Mouse (Mus musculus) CH12.LX (cell line): ENCODE measurements at regions not wholly inside any gene's neighbourhood (a gene's known extent, or its start where the extent isn't known, plus 50 kb on each side); places are given as distances from the start of the nearest gene placed in this dataset.

Experiments used
- DNase-seq: peaks from one replicate; pipeline ENCODE4 v3.0.0-alpha.2; 2013; ENCODE audit errors: extremely low read depth
- H3K27ac ChIP-seq: 2 replicates; pipeline ENCODE4 v1.5.1; 2012; ENCODE audit warnings: low read depth, mild to moderate bottlenecking, control low read depth, moderate library complexity; ENCODE audit not compliant: insufficient read depth
- H3K27me3 ChIP-seq: replicated peaks from 2 replicates; pipeline ENCODE3; 2012; ENCODE audit warnings: inconsistent platforms
- H3K36me3 ChIP-seq, 2 experiments: replicated peaks in 1 of 2; 2 replicates each; pipeline versions ENCODE3 to v1.6.1; 2012; ENCODE audit warnings: inconsistent platforms in 1 of 2, low read length in 1 of 2, mild to moderate bottlenecking in 1 of 2, mixed read lengths in 1 of 2, moderate library complexity in 1 of 2; ENCODE audit not compliant: control insufficient read depth in 1 of 2, insufficient read depth in 1 of 2
- H3K4me1 ChIP-seq, 2 experiments: 2 replicates each; pipeline ENCODE4 v1.6.1; 2012; ENCODE audit warnings: inconsistent platforms in 1 of 2, moderate library complexity in 1 of 2; ENCODE audit not compliant: insufficient read depth in 2 of 2, control insufficient read depth in 1 of 2
- H3K4me2 ChIP-seq: 2 replicates; pipeline ENCODE4 v1.6.1; 2012; ENCODE audit warnings: low read depth, mild to moderate bottlenecking, control low read depth; ENCODE audit not compliant: poor library complexity, insufficient read depth, severe bottlenecking
- H3K4me3 ChIP-seq, 3 experiments: fragments of 150-350 bp in 1 of 3; sonication (generic) in 1 of 3; replicated peaks in 1 of 3; 2 replicates each; pipeline versions ENCODE3 to v1.5.1; 2011 to 2012; ENCODE audit warnings: low read depth in 2 of 3, low read length in 2 of 3, mild to moderate bottlenecking in 2 of 3, moderate library complexity in 2 of 3, control low read depth in 1 of 3, improper control_type of control experiment in 1 of 3, inconsistent platforms in 1 of 3, mixed read lengths in 1 of 3; ENCODE audit not compliant: poor library complexity in 1 of 3
- H3K79me2 ChIP-seq: replicated peaks from 2 replicates; pipeline ENCODE4 v1.6.1; 2012; ENCODE audit warnings: mild to moderate bottlenecking, moderate library complexity; ENCODE audit not compliant: control insufficient read depth, poor library complexity, insufficient read depth, severe bottlenecking; ENCODE audit errors: extremely low read depth
- H3K9ac ChIP-seq: 2 replicates; pipeline ENCODE4 v1.6.1; 2012; ENCODE audit warnings: low read depth, mild to moderate bottlenecking, control low read depth, moderate library complexity; ENCODE audit not compliant: insufficient read depth
- H3K9me3 ChIP-seq: replicated peaks from 2 replicates; pipeline ENCODE3; 2012; ENCODE audit warnings: low read length, inconsistent platforms, mixed read lengths
- CTCF ChIP-seq, 2 experiments: IDR thresholded peaks in 1 of 2; conservative IDR thresholded peaks in 1 of 2; 2 replicates each; pipeline ENCODE4 v1.5.1; 2011 to 2012; ENCODE audit warnings: low read depth in 2 of 2, low read length in 2 of 2, improper control_type of control experiment in 1 of 2, inconsistent platforms in 1 of 2, mild to moderate bottlenecking in 1 of 2, moderate library complexity in 1 of 2
- ELF1 ChIP-seq: IDR thresholded peaks from 2 replicates; pipeline ENCODE4 v1.6.1; 2014; ENCODE audit warnings: low read depth, mild to moderate bottlenecking, inconsistent platforms, low read length, improper control_type of control experiment
- JUND ChIP-seq: conservative IDR thresholded peaks from 2 replicates; pipeline ENCODE4 v1.6.1; 2011; ENCODE audit warnings: low read depth, low read length, improper control_type of control experiment
- MAZ ChIP-seq: IDR thresholded peaks from 2 replicates; pipeline ENCODE4 v1.6.1; 2012; ENCODE audit warnings: low read depth, mild to moderate bottlenecking, inconsistent platforms, low read length, improper control_type of control experiment, moderate library complexity
- POLR2AphosphoS2 ChIP-seq: IDR thresholded peaks from 2 replicates; pipeline ENCODE4 v1.6.1; 2011; ENCODE audit warnings: low read depth, low read length, improper control_type of control experiment
- dilution Hi-C: fragments of 300-500 bp; cut with MboI; formaldehyde crosslinking; loops from 2 replicates; pipeline ENCODE4 v1.14.3; 2020; ENCODE audit warnings: low sequenced_read_pairs; ENCODE audit not compliant: extremely low pct_unique_long_range_greater_than_20kb, extremely low pct_ligation_motif_present
- in situ Hi-C: fragments of 300-500 bp; cut with MboI; formaldehyde crosslinking; loops from 3 replicates; pipeline ENCODE4 v1.14.3; 2019; ENCODE audit warnings: low sequenced_read_pairs, low pct_ligation_motif_present, low pct_unique_long_range_greater_than_20kb, mixed read lengths

GRCm38 (mm10) chrX:140279266-140279665 lies 62.8 kb upstream of the Frmpd3 start:
- no peaks in the 10 kb centered on the region for H3K79me2 ChIP-seq
- dilution Hi-C loops: no loop called here
- H3K27me3 ChIP-seq: no peaks in the 10 kb centered on the region
- TF ChIP-seq POLR2AphosphoS2 (no peak), CTCF (conservative IDR thresholded peaks at IDR 0.05 in 1 of 2, IDR thresholded peaks at IDR 0.05 in 1 of 2; ENCODE audit: low read depth in 2 of 2, low read length in 2 of 2) (peak in 1 of 2 experiments; percentile 5; a peak in 2 of 4 replicates)
- no peaks in the 10 kb centered on the region for H3K9me3 ChIP-seq
- no peaks in the 10 kb centered on the region for H3K4me1 ChIP-seq
- in situ Hi-C loops: no loop called here
- no peaks in the 10 kb centered on the region for H3K36me3 ChIP-seq
- no peak overlapping the region for H3K4me2 ChIP-seq
- no peak for DNase-seq
- H3K27ac ChIP-seq: no peak overlapping the region
- no peak overlapping the region for H3K9ac ChIP-seq
- no peak overlapping the region for H3K4me3 ChIP-seq

GRCm38 (mm10) chrX:140280016-140280415 lies 62.0 kb upstream of the Frmpd3 start:
- in situ Hi-C loops (no loop called here), dilution Hi-C loops (no loop called here)
- Histone ChIP-seq H3K4me3 (peak overlapping the region in 1 of 3 experiments; percentile 35), H3K9me3 (no peaks in the 10 kb centered on the region), H3K4me1 (no peaks in the 10 kb centered on the region), H3K27ac (no peak overlapping the region), H3K36me3 (no peaks in the 10 kb centered on the region), H3K4me2 (peak overlapping the region; percentile 74), H3K9ac (no peak overlapping the region), H3K27me3 (no peaks in the 10 kb centered on the region), H3K79me2 (no peaks in the 10 kb centered on the region)
- DNase-seq: no peak
- no peak for TF ChIP-seq JUND
- peak; percentile 48; the same call in 1 of the 2 replicates for TF ChIP-seq MAZ
- no peak for TF ChIP-seq ELF1
- TF ChIP-seq, all 38 proteins: peak for 1
